Mouse (Mus musculus): Measurements from ENCODE around the gene 4921504E06Rik. TPM values are rescaled to one million over a fixed set of nuclear protein-coding genes. Genes with fewer than 3 reads are reported as not detected.

Gene 4921504E06Rik
- polyA plus RNA-seq (2012; rRNA removed), result 0.05 and 0.12 TPM in 2 replicates

DNA sequence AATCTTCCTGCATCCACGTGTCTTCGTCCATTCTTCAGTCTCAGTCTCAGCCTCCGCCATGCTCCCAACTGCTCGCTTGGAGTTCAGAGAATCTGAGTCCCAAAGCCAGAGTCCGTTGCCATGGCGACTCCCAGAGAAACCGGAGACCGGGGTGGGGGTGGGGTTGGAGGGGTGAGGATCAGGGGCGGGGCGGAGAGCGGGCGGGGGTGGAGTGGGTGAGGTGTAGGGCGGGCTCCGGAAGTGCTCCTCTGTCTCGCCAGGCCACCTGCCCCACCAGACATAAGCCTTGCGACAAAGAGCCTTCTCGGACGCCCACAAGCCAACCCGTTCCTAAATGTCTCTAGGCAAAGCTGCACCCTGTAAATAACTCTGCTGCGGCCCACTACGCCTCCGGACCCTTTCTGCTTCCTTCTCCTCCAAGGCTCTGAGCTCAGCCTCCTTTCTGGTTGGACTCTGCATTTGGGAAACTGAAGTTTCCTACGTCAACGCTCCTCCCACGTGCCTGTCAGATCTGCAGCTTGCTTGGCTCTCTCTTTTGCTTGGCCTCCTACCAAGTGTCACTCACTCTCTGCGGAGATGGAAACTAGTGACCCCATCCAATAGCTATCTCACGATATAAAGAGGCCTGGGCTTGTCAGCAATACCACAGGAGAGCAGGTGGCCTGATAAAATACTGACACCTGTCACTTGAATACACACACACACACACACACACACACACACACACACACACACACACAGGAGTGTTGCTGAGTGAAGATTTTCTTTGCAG lies at the start of gene 4921504E06Rik:
Gene 4921504E06Rik (minus strand): TSS at position 94 of the 772 bp plus-strand sequence.
- peak; percentile 95 for DNase-seq (ENCODE audit: low read depth)
- TF ChIP-seq POLR2A (IDR thresholded peaks at IDR 0.05; ENCODE audit: borderline replicate concordance, extremely low read depth, insufficient read depth, insufficient read length, poor library complexity, severe bottlenecking) (0 out of 2 replicates have a peak, but pooled peaks have one; percentile 5), CTCF (IDR thresholded peaks at IDR 0.05; ENCODE audit: borderline replicate concordance, extremely low read depth, insufficient read depth, insufficient read length) (no peak)

DNA sequence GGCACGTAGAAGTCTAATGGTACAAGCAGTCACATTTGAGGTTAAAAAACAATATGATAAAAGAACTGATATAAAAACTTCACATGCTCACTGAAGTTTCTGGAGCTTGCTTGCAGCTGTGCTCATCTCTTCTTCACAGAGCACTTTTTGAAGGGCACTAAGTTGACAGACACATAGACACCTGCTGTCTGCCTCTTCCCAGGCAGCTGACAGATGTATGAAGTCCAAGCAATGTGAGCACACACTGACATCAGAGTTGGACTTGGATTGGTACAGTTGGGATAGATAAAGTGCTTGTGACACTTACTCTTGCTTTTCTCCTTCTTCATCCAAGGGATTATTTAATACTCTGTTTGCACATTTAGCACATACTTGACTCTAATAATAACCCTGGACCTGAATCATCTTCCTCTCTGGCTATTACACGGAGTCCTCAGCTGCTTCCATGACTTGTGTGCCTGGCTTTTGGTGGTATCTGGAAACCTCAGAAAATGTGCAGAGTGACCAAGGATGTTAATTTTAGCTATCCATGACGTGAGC lies 47.7 kb upstream of the 4921504E06Rik start:
- no peak for DNase-seq (ENCODE audit: low read depth)
- TF ChIP-seq CTCF (IDR thresholded peaks at IDR 0.05; ENCODE audit: borderline replicate concordance, extremely low read depth, insufficient read depth, insufficient read length) (no peak), POLR2A (IDR thresholded peaks at IDR 0.05; ENCODE audit: borderline replicate concordance, extremely low read depth, insufficient read depth, insufficient read length, poor library complexity, severe bottlenecking) (no peak)

DNA sequence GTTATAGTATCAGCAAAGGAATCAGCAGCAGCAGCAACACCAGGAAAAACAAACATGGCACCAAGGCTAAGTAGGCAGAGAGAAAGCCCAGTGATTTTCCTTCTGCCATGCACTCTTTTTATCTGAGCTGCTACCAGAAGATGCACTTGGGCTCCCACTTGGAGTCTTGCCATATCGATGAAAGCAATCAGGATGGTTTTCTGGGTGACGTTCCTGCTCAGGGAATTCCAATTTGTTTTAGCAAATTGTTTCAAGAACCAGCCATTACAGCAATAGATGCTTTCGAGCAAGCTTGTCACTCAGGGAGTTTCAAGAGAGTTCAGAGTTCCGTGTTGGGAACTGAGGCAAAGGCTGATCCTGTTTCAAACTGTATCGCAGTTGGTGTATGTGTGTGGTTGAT lies 47.1 kb upstream of the 4921504E06Rik start:
- no peak for DNase-seq (ENCODE audit: low read depth)
- TF ChIP-seq CTCF (IDR thresholded peaks at IDR 0.05; ENCODE audit: borderline replicate concordance, extremely low read depth, insufficient read depth, insufficient read length), result no peak
- no peak for TF ChIP-seq POLR2A (IDR thresholded peaks at IDR 0.05; ENCODE audit: borderline replicate concordance, extremely low read depth, insufficient read depth, insufficient read length, poor library complexity, severe bottlenecking)

DNA sequence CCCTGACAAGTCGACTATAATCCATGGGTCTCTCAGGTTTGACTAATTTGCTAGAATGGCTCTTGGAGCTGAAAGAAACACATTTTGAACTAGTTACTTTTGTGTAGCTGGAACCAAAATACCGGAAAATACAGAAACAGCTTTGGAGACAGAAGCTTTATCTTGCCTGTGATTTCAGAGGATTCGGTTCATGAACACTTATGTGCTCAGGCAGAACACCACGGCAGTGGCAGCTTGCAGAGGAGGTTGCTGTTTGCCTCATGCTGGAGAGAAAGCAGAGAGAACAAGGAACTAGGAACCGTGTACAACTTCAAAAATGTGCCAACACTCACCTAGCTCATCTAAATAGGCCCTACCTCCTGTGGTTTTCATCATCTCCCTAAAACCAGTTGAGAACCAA lies 46.1 kb upstream of the 4921504E06Rik start:
- no peak for DNase-seq (ENCODE audit: low read depth)
- TF ChIP-seq CTCF (IDR thresholded peaks at IDR 0.05; ENCODE audit: borderline replicate concordance, extremely low read depth, insufficient read depth, insufficient read length) (no peak), POLR2A (IDR thresholded peaks at IDR 0.05; ENCODE audit: borderline replicate concordance, extremely low read depth, insufficient read depth, insufficient read length, poor library complexity, severe bottlenecking) (no peak)

DNA sequence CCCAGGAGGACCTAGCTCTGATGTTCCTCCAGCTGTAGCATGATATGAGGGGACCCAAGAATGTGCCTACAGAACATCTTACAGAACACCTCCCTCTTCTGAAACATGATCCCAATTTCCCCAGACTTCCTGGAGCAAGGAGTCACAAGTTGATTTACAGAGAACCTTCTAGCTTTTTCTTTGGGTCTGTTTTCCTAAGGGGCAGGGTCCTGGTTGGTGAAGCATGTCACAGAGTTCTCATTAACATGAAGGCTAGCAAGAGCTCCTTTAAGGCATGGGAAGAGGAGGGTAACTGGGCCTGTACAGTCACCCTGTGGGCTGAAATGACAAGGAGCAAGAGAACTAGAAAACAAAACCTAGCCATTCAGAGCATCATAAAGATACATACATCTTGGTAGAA lies 43.3 kb upstream of the 4921504E06Rik start:
- DNase-seq (ENCODE audit: low read depth), result no peak
- TF ChIP-seq CTCF (IDR thresholded peaks at IDR 0.05; ENCODE audit: borderline replicate concordance, extremely low read depth, insufficient read depth, insufficient read length) (no peak), POLR2A (IDR thresholded peaks at IDR 0.05; ENCODE audit: borderline replicate concordance, extremely low read depth, insufficient read depth, insufficient read length, poor library complexity, severe bottlenecking) (no peak)

DNA sequence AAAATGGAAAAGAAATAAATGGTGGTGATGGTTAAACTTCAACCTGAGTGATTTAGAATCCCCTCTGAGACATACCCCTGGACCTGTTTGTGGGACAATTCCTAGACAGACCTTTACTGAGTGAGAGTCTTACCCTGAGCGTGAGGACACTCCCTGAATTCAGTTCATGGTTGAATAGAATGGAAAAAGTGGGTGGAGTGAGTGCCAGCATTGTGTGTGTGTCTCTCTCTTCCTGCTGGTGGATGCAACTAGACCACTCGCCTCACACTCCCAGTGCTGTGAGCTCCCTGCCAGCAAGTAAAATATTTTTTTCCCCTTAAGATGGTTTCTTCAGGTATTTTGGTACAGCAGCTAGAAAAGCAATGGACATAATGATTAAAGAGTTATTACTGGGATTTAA lies 42.7 kb upstream of the 4921504E06Rik start:
- DNase-seq (ENCODE audit: low read depth), result no peak
- TF ChIP-seq POLR2A (IDR thresholded peaks at IDR 0.05; ENCODE audit: borderline replicate concordance, extremely low read depth, insufficient read depth, insufficient read length, poor library complexity, severe bottlenecking) (no peak), CTCF (IDR thresholded peaks at IDR 0.05; ENCODE audit: borderline replicate concordance, extremely low read depth, insufficient read depth, insufficient read length) (no peak)

DNA sequence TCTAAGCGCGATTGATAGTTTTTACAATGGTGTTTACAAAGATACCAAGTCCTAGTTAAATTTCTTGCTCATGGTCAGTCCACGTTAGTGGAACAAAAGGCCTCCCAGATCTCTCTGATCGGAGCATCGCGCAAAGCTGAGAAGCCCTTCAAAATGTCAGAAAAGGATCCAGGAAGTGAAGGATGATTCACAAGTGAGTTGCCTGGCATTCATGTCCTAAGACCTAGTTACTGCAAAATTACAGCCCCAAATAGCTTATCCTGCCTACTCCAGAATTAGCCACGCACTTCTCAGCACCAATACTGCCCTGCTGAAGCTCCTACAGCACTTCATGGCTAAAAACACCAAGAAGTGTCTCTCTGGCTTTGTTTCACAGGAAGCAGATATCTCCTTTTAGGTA lies 41.1 kb upstream of the 4921504E06Rik start:
- TF ChIP-seq POLR2A (IDR thresholded peaks at IDR 0.05; ENCODE audit: borderline replicate concordance, extremely low read depth, insufficient read depth, insufficient read length, poor library complexity, severe bottlenecking), result no peak
- no peak for TF ChIP-seq CTCF (IDR thresholded peaks at IDR 0.05; ENCODE audit: borderline replicate concordance, extremely low read depth, insufficient read depth, insufficient read length)
- DNase-seq (ENCODE audit: low read depth), result no peak

DNA sequence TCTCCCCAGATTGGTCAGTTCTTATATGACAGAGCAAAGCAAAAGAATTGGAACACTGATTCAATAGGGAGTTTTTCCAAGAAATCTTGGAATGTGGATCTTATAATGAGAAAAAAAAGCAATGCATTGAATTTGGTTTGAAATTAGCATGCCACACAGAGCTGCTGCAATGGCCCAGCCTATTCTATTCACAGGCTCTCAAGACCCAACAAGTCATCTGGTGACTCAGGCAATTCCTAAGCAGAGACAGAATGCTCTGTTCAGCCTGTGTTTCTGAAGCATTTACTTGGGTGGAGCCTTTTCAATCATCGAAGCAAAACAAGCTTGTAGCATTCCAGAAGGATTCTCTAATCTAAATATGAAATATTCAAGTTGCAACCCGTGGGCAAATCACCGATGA lies 26.1 kb upstream of the 4921504E06Rik start:
- no peak for TF ChIP-seq CTCF (IDR thresholded peaks at IDR 0.05; ENCODE audit: borderline replicate concordance, extremely low read depth, insufficient read depth, insufficient read length)
- DNase-seq (ENCODE audit: low read depth), result peak; percentile 19

DNA sequence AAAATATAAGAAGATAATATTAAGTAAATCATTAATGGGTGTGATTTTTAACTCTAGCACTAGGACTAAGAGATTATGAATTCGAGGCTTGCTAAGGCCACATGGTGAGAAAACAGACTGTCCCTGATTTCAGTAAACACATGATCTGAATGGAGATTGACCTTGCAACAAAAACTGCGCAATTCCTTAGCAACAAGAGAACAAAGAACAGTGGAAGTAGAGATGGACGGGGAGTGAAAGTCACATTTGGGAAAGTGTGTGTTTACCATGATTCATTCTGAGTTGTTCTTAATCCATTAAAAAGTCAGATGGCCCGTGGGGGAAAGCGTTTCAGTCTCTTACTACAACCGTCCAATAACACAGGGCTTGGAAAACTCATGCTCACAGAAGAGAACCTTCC lies 25.5 kb upstream of the 4921504E06Rik start:
- TF ChIP-seq CTCF (IDR thresholded peaks at IDR 0.05; ENCODE audit: borderline replicate concordance, extremely low read depth, insufficient read depth, insufficient read length) (no peak), POLR2A (IDR thresholded peaks at IDR 0.05; ENCODE audit: borderline replicate concordance, extremely low read depth, insufficient read depth, insufficient read length, poor library complexity, severe bottlenecking) (no peak)
- peak; percentile 13 for DNase-seq (ENCODE audit: low read depth)

DNA sequence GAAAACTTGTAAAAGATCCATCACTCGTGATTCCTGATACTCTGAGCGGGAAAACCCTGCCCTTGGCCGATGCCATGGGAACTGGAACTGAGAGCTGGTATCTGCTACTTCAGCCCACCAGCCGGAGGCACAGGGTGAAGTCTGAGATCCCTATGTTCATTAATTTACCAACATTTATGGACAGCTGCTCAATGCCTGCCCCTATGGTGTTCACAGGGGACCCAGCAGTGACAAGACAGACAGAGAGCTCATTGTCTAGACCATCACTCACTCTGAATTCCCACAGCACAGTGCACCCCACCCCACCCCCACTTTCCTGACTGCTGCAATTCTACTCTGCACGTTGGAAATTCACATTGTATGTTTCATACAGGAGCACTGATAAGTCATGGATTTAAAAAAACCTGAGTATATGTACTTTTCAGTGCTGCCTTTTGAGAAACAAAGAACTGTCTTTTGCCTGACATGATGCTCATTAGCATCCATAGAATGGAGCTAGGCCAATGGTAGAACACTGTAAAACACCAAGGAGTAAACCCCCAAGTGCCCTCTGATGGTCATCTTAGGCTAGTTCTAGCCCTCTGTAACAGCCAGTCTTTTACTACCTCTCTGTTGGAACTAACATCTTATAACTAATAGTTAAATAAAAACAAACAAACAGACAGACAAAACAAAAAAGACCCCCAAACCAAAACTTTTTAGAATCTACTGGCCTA lies 8.6 kb upstream of the 4921504E06Rik start:
- peak; percentile 33 for DNase-seq (ENCODE audit: low read depth)
- TF ChIP-seq CTCF (IDR thresholded peaks at IDR 0.05; ENCODE audit: borderline replicate concordance, extremely low read depth, insufficient read depth, insufficient read length), result no peak
- no peak for TF ChIP-seq POLR2A (IDR thresholded peaks at IDR 0.05; ENCODE audit: borderline replicate concordance, extremely low read depth, insufficient read depth, insufficient read length, poor library complexity, severe bottlenecking)

DNA sequence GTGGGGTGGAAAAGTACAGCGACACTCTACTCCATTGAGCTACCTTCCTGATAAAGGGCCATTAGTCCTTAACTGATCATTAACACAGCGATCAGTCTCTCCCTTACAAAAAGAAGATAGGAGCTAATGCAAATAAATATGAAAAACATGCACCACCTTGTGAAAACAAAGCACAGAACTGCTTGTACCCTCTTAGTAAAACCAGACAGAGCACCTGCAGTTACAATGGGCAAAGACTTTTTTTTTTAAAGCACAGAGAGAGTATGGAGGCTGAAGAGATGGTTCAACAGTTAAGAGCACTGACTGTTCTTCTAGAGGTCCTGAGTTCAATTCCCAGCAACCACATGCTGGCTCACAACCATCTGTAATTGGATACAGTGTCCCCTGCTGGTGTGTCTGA lies 6.9 kb upstream of the 4921504E06Rik start:
- no peak for DNase-seq (ENCODE audit: low read depth)
- TF ChIP-seq CTCF (IDR thresholded peaks at IDR 0.05; ENCODE audit: borderline replicate concordance, extremely low read depth, insufficient read depth, insufficient read length), result no peak
- TF ChIP-seq POLR2A (IDR thresholded peaks at IDR 0.05; ENCODE audit: borderline replicate concordance, extremely low read depth, insufficient read depth, insufficient read length, poor library complexity, severe bottlenecking), result no peak
